Mouse (Mus musculus): Measurements from ENCODE around the gene Mphosph10. TPM values are rescaled to one million over a fixed set of nuclear protein-coding genes. Genes with fewer than 3 reads are reported as not detected.

The Mphosph10 gene
- polyA plus RNA-seq, 1 experiment from 2014 or later = 42.6 TPM

DNA sequence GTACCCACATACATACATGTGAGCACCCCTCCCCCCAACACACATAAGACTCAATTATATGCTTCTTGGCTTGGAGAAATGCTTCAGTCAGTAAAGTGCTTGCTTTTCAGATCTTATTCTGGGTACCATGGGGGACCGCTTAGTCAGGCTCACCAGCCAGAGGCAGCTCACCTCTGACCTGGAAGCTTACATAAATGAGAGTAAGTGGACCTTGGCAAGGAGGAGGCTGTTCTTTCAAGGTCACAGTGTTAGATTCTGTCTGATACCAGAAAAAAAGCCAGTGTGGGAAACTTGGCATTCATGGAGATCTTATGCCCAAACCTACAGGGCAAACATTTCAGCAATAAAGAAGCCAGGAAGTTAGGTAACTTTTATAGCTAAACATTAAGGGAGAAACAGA, 44.3 kb downstream of the Mphosph10 start:
- Histone ChIP-seq H3K4me1 (no peaks in the 10 kb centered on the region), H3K9ac (no peak overlapping the region), H3K36me3 (peaks cover 3% of the 10 kb centered on the region; the same call in 1 of the 2 replicates), H3K9me3 (no peaks in the 10 kb centered on the region), H3K4me2 (no peak overlapping the region), H3K27ac (no peak overlapping the region), H3K4me3 (replicated peaks) (no peak overlapping the region), H3K27me3 (replicated peaks) (no peaks in the 10 kb centered on the region)
- no peak for ATAC-seq (ENCODE audit: insufficient read depth, low FRiP score, low read depth)
- WGBS = 84% methylated on average over 1 of the region's 1 CpGs

DNA sequence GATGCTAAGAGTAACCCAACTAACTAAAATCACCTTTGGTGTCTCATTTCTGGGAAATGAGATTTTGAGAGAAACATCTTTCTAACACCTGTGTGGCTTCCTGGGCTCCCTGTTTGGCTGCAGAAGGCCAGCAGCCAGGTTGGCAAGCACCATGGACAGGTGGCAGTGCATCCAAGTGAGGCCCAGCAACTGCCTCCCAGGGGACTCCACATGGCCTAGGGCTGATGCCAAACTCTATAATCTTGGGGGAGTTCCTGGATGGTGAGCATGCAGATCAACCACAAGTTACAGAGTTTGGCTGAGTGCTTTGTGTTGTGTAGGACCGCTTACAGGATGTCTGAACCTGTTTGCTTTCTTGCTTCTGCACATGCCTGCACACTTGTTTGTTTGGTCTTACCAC, 59.4 kb downstream of the Mphosph10 start:
- no peak overlapping the region for H3K9ac ChIP-seq
- H3K4me1 ChIP-seq = no peaks in the 10 kb centered on the region
- 96% methylated on average over 1 of the region's 1 CpGs for WGBS
- H3K27me3 ChIP-seq (replicated peaks) = no peaks in the 10 kb centered on the region
- no peak for ATAC-seq (ENCODE audit: insufficient read depth, low FRiP score, low read depth)
- H3K27ac ChIP-seq = no peak overlapping the region
- H3K36me3 ChIP-seq = peaks cover 13% of the 10 kb centered on the region
- no peaks in the 10 kb centered on the region for H3K9me3 ChIP-seq
- no peak overlapping the region for H3K4me3 ChIP-seq (replicated peaks)
- no peak overlapping the region for H3K4me2 ChIP-seq

DNA sequence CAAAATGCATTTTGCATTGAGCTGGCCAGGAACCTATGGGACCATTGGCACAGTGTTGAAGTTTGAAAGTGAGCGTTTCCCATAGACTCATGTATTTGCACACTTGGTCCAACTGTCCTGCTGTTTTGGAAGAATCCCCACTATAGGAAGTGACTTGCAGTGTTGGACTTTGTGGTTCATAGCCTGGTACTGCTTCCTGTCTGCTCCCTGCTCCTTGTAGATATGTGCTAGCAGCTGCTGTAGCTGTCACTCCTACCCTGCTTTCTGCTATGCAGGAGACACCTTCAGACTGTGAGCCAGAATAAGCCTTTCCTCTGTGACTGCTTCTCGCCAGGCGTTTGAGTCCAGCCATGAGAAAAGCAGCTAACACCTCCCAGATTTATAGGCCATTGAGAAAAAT, 60.8 kb downstream of the Mphosph10 start:
- Histone ChIP-seq H3K36me3 (peaks cover 7% of the 10 kb centered on the region; the same call in 1 of the 2 replicates), H3K27ac (no peak overlapping the region), H3K4me3 (replicated peaks) (no peak overlapping the region), H3K4me2 (no peak overlapping the region), H3K9ac (no peak overlapping the region), H3K27me3 (replicated peaks) (no peaks in the 10 kb centered on the region), H3K4me1 (no peaks in the 10 kb centered on the region), H3K9me3 (no peaks in the 10 kb centered on the region)
- WGBS = 90% methylated on average over 3 of the region's 3 CpGs
- no peak for ATAC-seq (ENCODE audit: insufficient read depth, low FRiP score, low read depth)

DNA sequence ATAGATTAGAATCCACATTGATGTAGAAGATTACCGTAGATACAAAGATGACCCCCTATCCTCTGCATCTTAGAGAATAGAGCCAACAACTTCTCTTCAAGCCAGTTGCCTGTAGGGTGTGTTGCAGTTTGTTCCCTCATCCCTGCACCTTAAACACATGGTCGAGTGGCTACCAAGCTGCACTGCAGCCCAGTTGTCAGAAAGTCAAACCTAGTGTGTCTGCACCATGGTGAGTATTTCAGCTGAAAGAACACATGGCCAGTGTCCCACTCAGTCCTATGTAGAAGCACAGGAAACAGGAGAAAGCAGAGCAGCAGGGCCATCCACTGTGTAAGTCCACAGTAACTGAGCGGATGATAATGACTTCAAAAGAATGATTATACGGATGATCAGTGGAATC, 64.6 kb downstream of the Mphosph10 start:
- Histone ChIP-seq H3K27me3 (replicated peaks) (no peaks in the 10 kb centered on the region), H3K4me2 (no peak overlapping the region), H3K9ac (no peak overlapping the region), H3K36me3 (0 out of 2 replicates have a peak, but pooled peaks cover 7% of the 10 kb centered on the region), H3K4me3 (replicated peaks) (no peak overlapping the region), H3K27ac (no peak overlapping the region), H3K9me3 (no peaks in the 10 kb centered on the region), H3K4me1 (no peaks in the 10 kb centered on the region)
- 88% methylated on average over 4 of the region's 4 CpGs for WGBS
- no peak for ATAC-seq (ENCODE audit: insufficient read depth, low FRiP score, low read depth)

- no peaks in the 10 kb centered on the region for H3K4me1 ChIP-seq
- no peak overlapping the region for H3K4me2 ChIP-seq
- H3K27me3 ChIP-seq (replicated peaks) = no peaks in the 10 kb centered on the region
- no peak overlapping the region for H3K4me3 ChIP-seq (replicated peaks)
- no peaks in the 10 kb centered on the region for H3K9me3 ChIP-seq
- no peak overlapping the region for H3K9ac ChIP-seq
- H3K27ac ChIP-seq = no peak overlapping the region
- 28% methylated on average over 1 of the region's 1 CpGs for WGBS
- peak; percentile 60 for ATAC-seq (ENCODE audit: insufficient read depth, low FRiP score, low read depth)
- H3K36me3 ChIP-seq = 0 out of 2 replicates have a peak, but pooled peaks cover 7% of the 10 kb centered on the region
Observed at GRCm38 (mm10) chr7:64326892-64327291, 65.2 kb downstream of the Mphosph10 start.

Other genes with a start within 250 kb of the Mphosph10 start
- gene Trpm1, start 238.4 kb downstream of the Mphosph10 start, polyA plus RNA-seq (2015; fragmentation: Nextera tagmentation; extraction: Ambion mirVana) = 0.18 TPM in 1 of 2 replicates, not detected in the other
- gene Mtmr10, start 104.6 kb downstream of the Mphosph10 start, polyA plus RNA-seq (2015; fragmentation: Nextera tagmentation; extraction: Ambion mirVana) = 9.5 and 10.4 TPM in 2 replicates
- gene Fan1, start 18.2 kb downstream of the Mphosph10 start, polyA plus RNA-seq (2015; fragmentation: Nextera tagmentation; extraction: Ambion mirVana) = 6.3 and 7.5 TPM in 2 replicates
- 87.0 and 94.3 TPM in 2 replicates for gene Mcee, start 339 bp upstream of the Mphosph10 start, polyA plus RNA-seq (2015; fragmentation: Nextera tagmentation; extraction: Ambion mirVana)
- gene Apba2, start 109.4 kb upstream of the Mphosph10 start, polyA plus RNA-seq (2015; fragmentation: Nextera tagmentation; extraction: Ambion mirVana) = 5.6 and 6.1 TPM in 2 replicates